Mouse (Mus musculus) neural tube, embryonic 13.5 days (tissue): ENCODE results near the gene Tbx3. TPM values are rescaled to one million over a fixed set of nuclear protein-coding genes. Genes with fewer than 3 reads are reported as not detected.

Source experiments
- polyA plus RNA-seq: library from polyadenylated mRNA; unstranded; fragments of >200 nt; fragmentation: Nextera tagmentation; extraction: Ambion mirVana; gene quantifications from 2 replicates; pipeline ENCODE4 v1.2.1, GENCODE M21; 2015

The Tbx3 gene
- polyA plus RNA-seq, 1 experiment from 2014 or later = 10.5 TPM

Other genes with a start within 250 kb of the Tbx3 start
- 0.15 and 0.45 TPM in 2 replicates for gene Tbx5, start 162.0 kb downstream of the Tbx3 start, polyA plus RNA-seq